Mouse (Mus musculus): ENCODE measurements at regions not wholly inside any gene's neighbourhood (a gene's known extent, or its start where the extent isn't known, plus 50 kb on each side); places are given as distances from the start of the nearest gene placed in this dataset.

GRCm38 (mm10) chr15:85653421-85654401, 71.4 kb upstream of the Wnt7b start:
- TF ChIP-seq CTCF (IDR thresholded peaks at IDR 0.05; ENCODE audit: extremely low read depth, insufficient read depth, insufficient read length, insufficient replicate concordance) (no peak), POLR2A (IDR thresholded peaks at IDR 0.05; ENCODE audit: low read depth, low read length) (no peak; the same call in none of the 2 replicates)

All from spleen, adult 2 months (tissue).